Mouse (Mus musculus) stomach, postnatal 0 days (tissue): ENCODE results near the gene Gm1043.

Experiments
- CTCF ChIP-seq: IDR thresholded peaks from 2 replicates; pipeline ENCODE4 v1.5.1; 2016; ENCODE audit warnings: antibody characterized with exemption, low read depth, mild to moderate bottlenecking, moderate library complexity
- EP300 ChIP-seq: optimal IDR thresholded peaks from 2 replicates; pipeline ENCODE3; 2016; ENCODE audit warnings: antibody characterized with exemption

- TF ChIP-seq EP300, result no peak
- no peak for TF ChIP-seq CTCF
These were observed 169.4 kb downstream of the Gm1043 start for GRCm38 (mm10) chr5:37254523-37254922.
